Mouse (Mus musculus): ENCODE results near the gene Cradd.

The Cradd gene

GRCm38 (mm10) chr10:95330375-95331363, 6.7 kb upstream of the Cradd start:
- no peak for DNase-seq

GRCm38 (mm10) chr10:95329884-95330283, 6.0 kb upstream of the Cradd start:
- no peak for DNase-seq

- DNase-seq, result no peak
Observed at GRCm38 (mm10) chr10:95324278-95324631, 322 bp upstream of the Cradd start.

- DNase-seq, result no peak
Observed at GRCm38 (mm10) chr10:95322076-95323070, 1.6 kb downstream of the Cradd start.

- no peak for DNase-seq
Observed at GRCm38 (mm10) chr10:95319001-95319400, 4.9 kb downstream of the Cradd start.

- DNase-seq, result no peak
Observed at GRCm38 (mm10) chr10:95318392-95318708, 5.6 kb downstream of the Cradd start.

GRCm38 (mm10) chr10:95317581-95318391, 6.1 kb downstream of the Cradd start:
- no peak for DNase-seq

GRCm38 (mm10) chr10:95317091-95317490, 6.8 kb downstream of the Cradd start:
- DNase-seq, result no peak

- no peak for DNase-seq
Observed at GRCm38 (mm10) chr10:95316675-95317074, 7.3 kb downstream of the Cradd start.

- DNase-seq, result no peak
Observed at GRCm38 (mm10) chr10:95315801-95316474, 8.0 kb downstream of the Cradd start.

- DNase-seq, result no peak
Observed at GRCm38 (mm10) chr10:95315321-95315720, 8.6 kb downstream of the Cradd start.

- no peak for DNase-seq
Observed at GRCm38 (mm10) chr10:95314019-95314418, 9.9 kb downstream of the Cradd start.

GRCm38 (mm10) chr10:95313524-95313923, 10.4 kb downstream of the Cradd start:
- DNase-seq, result peak; percentile 11 to 36

- no peak for DNase-seq
Observed at GRCm38 (mm10) chr10:95310688-95311441, 13.1 kb downstream of the Cradd start.

GRCm38 (mm10) chr10:95309412-95310322, 14.3 kb downstream of the Cradd start:
- no peak for DNase-seq

GRCm38 (mm10) chr10:95308991-95309390, 14.9 kb downstream of the Cradd start:
- DNase-seq, result no peak

- DNase-seq, result no peak
Observed at GRCm38 (mm10) chr10:95307916-95308315, 16.0 kb downstream of the Cradd start.

- no peak for DNase-seq
Observed at GRCm38 (mm10) chr10:95306824-95307552, 16.9 kb downstream of the Cradd start.

GRCm38 (mm10) chr10:95304240-95304639, 19.7 kb downstream of the Cradd start:
- no peak for DNase-seq
